Mouse (Mus musculus) stomach, postnatal 0 days (tissue): ENCODE data around the gene Ncaph2.

Source experiments
- CTCF ChIP-seq: IDR thresholded peaks from 2 replicates; pipeline ENCODE4 v1.5.1; 2016; ENCODE audit warnings: antibody characterized with exemption, low read depth, mild to moderate bottlenecking, moderate library complexity
- EP300 ChIP-seq: optimal IDR thresholded peaks from 2 replicates; pipeline ENCODE3; 2016; ENCODE audit warnings: antibody characterized with exemption

- no peak for TF ChIP-seq EP300
- TF ChIP-seq CTCF: no peak
Measured at GRCm38 (mm10) chr15:89350447-89350846, 5.1 kb upstream of the Ncaph2 start.
